Mouse (Mus musculus): ENCODE measurements around the gene Nlk. TPM values are rescaled to one million over a fixed set of nuclear protein-coding genes. Genes with fewer than 3 reads are reported as not detected.
"Not testable (repeated sequence)": the region's sequence is repeated elsewhere in the genome, so short reads cannot be mapped to it uniquely, and the experiment has no call there.

The Nlk gene
- total RNA-seq, 4 experiments from 2014 or later, result 45.2 to 62.8 (median 54.4) TPM

DNA sequence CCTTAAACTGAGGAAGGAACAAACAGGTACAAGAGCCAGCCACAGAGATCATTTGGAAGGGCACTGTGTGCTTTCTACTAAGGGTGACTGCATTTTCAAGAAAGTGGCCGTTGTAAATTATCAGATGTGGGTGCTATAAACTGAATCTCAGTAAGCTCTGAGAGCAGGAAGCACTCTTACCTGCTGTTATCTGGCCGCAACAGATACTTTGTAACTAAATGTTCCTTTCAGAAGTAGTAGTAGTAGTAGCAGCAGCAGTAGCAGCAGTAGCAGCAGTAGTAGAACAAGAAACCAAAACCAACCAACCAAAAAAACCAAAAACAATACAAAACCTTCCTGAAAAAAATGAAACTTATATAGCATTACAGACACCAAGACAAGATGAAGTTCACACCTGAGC is 101.4 kb downstream of the Nlk start:
- DNase-seq, result no peak

DNA sequence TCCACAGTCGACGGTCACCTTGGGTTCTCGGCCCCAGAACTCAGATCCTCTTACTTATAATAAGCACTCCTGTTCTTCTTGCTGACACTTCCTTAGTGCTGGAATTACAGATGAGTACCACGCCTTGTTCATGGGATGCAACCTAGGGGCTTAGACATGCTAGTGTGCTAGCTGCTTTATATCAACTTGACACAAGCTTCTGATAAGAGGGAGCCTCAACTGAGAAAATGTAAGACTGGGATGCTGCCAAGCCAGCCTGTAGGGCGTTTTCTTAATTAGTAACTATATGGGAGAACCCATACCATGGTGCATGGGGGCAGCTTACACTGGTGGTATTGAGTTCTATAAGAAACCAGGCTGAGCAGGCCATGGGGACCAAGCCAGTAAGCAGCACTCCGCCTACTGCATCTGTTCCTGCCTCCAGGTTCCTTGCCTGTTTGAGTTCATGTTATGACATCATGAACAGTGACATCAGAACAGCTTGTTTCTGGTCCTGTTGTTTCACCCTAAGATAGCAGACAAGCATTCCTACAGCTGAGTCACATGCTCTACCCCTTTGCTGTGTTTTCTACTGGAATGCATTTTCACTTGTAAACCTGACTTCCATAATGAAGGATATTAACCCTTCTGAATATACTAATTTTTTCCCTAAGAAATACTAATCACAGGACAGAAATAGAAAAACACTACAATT is 102.8 kb downstream of the Nlk start:
- DNase-seq, result no peak

DNA sequence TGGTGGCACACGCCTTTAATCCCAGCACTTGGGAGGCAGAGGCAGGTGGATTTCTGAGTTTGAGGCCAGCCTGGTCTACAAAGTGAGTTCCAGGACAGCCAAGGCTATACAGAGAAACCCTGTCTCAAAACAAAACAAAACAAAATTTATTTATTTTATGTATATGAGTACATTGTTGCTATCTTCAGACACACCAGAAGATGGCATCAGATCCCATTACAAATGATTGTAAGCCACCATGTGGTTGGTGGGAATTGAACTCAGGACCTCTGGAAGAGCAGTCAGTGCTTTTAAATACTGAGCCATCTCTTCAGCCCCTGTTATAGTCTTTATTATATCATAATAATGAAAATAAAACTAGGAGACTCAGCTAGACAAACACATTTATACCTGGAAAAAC is 109.5 kb downstream of the Nlk start:
- not testable (repeated sequence) for DNase-seq

DNA sequence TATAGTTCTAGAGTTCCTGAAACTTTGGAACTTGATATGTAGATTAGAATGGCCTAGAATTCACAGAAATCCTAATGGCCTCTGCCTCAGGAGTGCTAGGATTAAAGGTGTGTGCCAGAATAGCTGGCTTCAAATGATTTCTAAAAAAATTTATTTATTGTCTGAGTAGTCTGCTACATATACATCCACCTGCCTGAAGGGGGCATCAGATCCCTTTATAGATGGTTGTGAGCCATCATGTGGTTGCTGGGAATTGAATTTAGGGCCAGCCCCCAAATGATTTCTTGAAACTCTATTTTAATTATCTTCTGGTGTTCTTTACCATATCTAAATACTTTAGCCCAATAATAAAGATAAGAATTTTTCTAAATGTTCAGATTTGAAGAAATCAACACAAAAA is 111.1 kb downstream of the Nlk start:
- no peak for DNase-seq

DNA sequence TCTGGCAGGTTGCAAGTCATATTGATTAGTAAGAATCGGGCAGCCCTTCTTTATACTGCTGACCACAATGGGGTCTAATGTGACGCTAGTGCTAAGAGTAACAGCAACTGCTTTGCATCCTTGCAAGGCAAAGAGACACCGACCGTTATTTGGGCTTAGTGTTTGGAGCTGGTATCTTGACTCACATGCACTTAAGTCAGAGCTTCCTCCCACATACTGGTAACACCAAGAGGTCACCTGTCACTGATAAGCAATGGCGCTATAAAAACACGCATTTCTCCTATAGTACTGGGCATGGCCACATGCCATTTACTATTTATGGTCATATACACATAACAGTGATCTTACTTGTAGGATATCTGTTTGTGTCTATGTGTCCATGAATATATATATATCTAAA is 114.3 kb downstream of the Nlk start:
- DNase-seq, result no peak

DNA sequence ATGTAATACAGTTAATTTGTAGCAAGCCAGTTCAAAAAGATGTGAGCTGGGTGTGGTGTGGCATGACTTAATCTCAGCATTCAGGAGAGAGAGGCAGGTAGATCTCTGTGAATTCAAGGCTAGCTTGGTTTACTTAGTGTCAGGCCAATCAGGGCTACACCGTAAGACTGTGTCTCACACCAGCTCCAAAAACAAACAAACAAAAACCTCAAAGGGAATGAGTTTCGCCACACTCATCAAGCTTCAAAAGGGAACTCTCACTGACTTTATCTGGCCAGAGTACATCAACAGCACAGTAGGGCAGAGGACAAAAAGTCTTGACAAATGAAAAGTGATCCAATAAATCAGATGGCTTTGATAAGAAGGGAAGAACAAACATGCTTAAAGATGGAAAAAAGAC is 122.2 kb downstream of the Nlk start:
- no peak for DNase-seq

DNA sequence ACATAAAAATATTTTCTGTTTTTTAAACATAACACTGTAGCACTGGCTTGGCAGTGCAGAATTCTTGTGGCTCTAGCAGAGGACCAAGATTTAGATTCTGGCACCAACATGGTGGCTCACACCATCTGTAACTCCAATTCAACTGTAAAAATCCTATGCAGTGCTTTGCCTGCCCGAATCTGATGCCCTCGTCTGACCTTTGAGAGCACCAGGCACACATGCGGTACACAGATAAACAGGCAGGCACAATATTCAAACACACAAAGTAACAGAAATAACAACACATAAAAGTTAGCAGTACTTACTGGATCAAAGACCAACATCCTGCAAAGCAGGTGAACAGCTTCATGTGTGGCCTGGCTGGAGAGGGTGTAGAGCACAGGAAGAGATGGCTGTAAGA is 122.6 kb downstream of the Nlk start:
- no peak for DNase-seq

DNA sequence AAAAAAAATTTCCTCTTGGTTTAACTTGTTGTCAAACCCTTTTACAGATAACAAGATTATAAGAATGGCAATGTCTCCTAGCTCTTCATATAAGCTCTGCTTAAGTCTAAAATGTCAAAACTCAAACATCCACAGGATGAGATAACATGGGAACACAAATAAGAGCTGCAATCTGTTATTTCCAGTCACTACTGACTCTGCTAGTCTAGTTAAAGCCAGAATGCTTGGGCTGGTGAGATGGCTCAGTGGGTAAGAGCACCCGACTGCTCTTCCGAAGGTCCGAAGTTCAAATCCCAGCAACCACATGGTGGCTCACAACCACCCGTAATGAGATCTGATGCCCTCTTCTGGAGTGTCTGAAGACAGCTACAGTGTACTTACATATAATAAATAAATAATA is 123.1 kb downstream of the Nlk start:
- DNase-seq, result not testable (repeated sequence)

DNA sequence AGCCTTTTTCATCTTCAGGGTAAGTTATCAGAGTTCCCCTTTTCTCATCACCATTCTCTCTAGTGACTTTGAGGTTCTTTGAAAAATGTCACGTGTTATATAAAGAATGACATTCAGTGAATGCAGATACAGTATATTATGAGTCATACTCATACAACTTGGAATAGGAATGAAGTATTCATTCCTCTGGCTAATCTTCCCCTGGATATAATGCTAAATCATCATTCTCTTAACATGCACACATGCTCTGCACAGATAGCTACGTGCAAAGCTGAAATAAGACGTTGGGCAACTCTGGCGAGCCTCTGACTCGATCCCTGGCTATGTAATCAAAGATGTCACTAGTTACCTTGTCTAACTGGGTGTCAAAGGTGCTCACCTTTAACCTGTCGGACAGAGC is 125.3 kb downstream of the Nlk start:
- no peak for DNase-seq

DNA sequence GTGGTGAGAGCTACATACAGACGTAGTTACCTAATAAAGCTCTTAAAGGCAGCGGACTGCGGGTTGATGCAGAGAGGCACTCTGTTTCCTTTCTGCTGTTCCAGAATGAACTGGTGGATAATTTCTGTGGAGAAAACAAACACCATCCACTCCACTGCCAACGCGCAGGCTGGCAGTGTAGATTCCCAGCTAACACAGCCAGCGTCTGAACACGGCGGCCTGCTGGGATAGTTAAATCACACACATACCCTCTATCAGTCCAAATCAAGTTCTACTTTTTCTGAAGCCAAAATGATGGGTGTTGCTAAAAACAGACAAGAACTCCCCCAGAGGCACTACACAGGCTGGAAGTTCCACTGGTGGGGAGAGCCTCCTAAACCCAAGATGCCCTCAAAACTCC is 125.7 kb downstream of the Nlk start:
- no peak for DNase-seq

DNA sequence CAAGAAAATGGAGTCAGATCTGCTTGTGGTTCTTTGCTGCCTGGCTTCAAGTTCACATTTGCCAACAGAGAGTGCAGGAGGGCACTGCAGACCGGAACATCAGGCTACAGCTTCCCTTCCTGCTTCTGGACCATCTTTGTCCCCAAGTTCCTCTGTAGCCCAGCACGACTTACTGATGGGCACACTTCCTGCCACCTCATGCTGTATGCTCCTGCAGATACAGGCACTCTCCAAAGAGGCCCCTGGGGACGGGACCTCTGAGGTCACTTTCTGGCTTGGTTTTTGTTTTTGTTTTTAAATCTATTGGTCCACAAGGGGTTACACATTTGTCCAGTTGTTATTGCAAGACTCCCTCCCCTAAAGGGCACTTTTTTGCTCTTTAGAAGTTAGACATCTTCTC is 127.4 kb downstream of the Nlk start:
- no peak for DNase-seq

DNA sequence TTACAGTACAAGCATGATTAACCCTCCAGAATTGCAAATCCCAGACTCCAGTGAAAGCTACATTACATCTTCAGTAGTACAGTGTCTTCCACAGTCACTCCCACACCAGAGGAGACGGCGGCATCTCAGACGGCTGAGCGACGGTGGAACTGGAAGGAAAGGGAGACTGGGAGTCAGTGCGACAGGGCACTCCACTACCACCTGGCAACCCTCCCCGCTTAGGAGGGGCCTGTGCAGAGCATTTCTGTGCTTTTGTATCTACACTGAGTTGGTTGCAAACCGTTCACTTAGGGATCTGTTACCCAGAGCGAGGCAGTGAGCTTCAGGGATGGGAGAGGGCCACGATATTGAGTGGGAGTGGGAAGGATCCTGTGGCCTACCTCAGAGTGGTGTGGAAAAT is 128.3 kb downstream of the Nlk start:
- DNase-seq, result no peak

DNA sequence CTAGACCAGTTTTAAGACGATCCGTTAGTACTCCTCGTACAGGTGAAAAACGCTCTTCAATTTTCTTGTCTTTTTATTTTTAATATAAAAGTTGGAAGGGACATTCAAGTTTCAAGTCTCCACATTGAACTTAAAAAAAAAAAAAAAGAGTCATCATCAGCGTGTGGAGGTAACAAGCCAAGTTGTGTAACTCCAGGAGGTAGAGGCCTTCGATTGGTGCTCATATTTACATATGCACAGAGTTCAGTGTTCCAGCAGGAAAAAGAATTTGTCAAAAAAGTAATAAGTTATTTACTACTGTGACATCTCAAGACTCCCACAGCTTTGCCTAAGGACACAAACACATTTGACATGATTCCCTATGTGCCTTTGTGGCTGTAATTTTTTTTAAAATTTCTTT is 129.6 kb downstream of the Nlk start:
- DNase-seq, result no peak

DNA sequence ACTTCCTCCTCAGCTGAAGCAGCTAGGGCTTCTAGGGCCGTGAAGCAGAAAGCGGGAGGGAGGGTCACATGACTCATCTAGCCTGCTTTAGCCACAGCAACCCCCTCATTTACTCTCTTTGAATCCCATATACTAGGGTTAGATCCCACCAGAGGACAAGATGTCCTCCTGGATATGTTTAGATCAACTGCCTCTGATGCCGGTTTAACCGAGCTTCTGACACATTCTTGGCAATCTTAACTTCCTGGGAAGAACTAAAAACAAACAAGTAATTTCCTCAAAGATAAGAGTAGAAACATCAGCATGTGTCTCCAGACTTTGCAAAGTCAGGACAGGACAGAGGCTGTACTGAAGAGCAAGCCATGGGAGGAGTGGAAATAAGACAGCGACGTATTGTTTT is 130.4 kb downstream of the Nlk start:
- DNase-seq, result no peak

DNA sequence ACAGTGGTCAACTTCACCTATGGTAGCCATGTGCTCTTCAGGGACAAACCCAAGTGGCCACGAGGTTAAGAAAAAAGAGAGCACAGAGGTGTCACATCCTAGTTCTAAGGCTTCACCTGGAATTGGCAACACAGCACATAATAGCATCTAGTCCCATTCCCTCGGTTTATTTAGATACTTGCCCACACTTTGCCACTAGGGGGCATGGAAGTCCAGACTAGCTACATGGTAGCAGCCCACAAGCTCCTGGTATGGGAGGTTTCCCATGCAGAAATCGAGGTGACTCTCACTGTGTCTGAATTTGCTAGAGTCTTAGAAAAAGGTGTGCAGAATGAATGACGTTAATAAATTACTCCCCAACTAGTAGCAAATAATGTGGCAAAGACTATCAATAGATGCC is 136.7 kb downstream of the Nlk start:
- peak; percentile 60 for DNase-seq

DNA sequence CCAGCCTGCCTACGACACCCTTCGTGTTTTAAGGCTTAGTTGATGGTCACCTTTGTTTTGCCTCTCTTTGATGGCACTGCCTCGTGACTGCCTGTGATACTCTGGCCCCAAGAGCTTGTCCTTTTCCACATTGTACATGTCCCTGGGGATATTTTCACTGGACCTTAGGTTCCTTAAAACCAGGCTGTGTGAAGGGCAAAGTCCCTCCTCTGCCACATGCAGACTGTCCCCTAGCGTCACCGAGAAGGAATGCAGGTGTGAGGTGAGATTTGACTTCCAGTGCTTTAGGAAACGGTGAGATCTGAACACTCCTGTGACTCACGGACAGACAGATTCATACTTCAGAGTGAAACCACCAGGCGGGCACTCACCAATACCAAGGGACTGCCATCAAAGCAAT is 139.9 kb downstream of the Nlk start:
- no peak for DNase-seq

DNA sequence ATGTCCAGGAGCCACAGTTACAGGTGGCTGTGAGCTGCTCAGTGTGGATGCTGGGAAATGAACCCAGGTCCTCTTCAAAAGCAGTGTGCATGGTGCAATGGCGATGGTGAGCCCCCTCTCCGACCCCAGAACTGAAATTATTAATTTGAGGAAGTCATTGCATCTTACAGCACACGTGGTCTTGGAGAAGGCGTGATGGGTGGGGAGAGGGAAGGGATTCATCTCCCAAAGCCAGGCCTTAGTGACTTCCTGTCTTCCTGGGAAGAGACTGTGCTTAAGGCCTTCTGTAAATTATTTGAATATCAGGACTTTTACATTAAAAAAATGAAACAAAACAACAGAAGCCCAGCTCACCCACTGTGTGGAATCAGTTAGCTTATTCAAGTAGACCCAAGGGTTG is 141.1 kb downstream of the Nlk start:
- no peak for DNase-seq

DNA sequence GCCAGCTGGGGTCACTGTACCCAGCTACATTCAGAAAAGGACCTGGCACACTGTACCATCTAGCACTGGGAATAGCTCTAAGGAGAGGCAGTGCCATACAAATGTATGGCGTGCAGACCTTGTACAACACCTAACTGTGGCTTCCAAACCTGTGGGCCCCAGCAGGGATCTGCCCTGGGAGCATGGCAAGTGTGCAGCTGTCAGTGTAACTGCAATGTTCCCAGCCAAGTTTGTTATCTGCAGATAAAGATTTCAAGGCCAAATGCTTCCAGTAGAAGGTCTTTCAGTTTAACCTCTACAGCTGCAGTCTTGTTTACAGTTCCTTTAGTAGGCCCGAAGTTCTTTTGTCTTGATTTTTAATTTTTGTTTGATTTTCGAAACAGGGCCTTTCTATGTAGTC is 141.6 kb downstream of the Nlk start:
- peak; percentile 55 for DNase-seq

DNA sequence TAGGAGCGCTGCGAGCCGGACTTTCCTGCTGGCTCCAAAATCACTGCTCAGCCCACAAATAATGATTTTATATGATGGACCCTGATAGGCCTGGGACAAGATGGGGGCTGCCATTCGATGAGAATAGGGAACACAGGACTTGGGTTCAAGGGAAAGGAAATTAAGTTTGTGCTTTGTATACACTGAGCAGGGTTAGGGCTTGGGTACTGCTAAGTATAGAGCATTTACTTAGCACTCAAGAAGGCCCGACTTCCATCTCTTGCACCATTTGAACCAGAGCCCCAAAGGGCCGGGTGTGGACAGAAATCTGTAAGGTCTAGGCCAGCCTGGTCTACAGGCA is 146.1 kb downstream of the Nlk start:
- no peak for DNase-seq

DNA sequence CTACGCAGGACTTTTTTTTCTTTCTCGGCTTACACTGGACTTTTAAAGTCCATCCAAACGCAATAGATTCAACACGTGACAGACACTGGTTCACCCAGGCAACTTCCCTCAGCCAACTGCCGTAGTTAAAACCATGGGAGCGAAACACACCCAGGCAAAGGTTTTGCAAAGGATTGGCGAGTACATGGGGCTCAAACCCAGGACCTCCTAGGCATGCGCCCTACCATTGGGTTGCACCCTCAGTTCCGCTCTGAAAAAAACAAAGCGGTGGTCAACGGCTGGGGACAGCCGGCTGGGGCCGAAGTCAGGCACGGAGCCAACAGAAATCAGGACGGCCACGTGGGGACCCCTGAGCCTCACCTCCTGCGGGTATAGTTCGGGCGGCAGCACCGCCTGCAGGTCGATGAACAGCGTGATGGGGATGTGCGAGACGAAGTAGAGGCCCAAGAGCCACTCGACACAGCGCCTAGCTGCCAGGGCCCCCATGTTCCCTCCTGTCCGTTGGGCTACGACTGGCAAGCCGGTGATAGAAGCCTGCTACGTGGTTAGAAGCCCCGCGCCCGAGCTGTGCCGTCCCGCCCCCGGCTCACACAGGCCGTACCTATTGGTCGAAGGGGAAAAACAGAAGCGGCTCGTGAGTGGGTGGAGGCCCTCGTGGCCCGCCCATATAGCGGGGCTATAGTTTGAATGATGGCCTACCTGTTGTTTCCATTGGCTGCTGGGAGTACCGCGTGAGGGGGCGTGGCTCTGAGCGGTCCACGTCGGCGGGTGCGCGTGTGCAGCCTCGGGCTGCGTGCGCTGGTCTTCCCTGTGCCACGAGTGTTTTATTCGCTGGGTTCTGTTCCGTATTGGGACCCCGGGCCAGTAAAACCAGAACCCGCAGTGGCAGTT is 146.8 kb downstream of the Nlk start, which contains the start of gene Tmem97:
TSS of gene Tmem97 (minus strand) at position 610 of the 891 bp plus-strand sequence.
- peak; percentile 97 for DNase-seq

DNA sequence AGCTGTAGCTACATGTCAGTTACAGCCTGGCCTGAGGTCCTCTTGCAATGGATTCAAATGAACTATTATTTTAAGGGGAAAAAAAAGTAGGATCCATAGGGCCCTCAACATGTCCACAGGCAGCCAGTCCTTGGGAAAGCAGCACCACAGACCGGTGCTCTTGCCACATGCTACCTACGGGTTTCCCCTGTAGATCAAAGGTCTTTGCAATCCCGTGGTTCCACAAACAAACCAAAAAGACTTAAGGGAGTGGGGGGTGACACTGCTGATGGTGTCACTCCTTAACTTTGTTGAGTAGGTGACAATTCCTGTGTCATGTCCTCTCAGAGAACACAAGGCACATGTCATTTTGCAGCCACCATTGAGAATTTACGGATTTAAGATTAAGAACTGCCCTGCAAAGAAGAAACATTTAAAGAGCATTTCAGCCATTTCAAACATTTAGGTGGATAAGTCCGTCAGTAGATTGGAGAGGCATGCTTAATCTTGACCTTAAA is 147.6 kb downstream of the Nlk start:
- DNase-seq, result no peak

DNA sequence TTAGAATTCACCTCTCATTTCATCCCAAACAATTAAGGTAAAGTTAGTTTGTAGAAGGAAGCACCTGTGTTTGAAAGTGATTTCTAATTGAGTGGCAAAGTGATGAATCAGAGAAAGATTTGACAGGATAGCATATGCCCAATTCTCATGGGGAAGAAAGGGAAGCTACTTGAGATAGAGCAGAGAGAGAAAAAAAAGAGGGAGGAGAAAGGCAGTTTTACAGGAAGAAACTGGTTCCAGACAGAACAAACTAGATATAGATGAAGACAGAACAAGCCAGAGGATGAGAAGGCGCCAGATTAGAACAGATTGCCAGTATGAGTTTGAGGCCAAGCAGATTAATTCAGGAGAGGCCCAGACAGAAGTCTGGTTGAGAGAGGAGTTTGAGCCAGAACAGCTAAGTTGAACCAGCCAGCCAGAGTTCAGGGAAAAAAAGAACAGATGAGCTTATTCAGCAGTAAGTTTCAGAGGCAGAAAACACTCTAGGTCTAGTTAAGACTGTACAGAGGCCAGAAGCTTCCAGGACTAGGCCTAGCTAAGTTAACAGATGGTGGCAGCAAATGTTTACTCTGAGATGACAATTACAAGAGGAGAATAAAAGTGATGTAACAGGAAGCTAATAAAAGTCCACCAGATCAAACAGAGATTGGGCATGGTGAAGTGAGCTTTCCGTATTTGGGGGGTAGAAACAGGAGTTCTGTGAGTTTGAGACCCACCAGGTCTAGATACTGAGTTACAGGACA is 149.3 kb downstream of the Nlk start:
- no peak for DNase-seq

DNA sequence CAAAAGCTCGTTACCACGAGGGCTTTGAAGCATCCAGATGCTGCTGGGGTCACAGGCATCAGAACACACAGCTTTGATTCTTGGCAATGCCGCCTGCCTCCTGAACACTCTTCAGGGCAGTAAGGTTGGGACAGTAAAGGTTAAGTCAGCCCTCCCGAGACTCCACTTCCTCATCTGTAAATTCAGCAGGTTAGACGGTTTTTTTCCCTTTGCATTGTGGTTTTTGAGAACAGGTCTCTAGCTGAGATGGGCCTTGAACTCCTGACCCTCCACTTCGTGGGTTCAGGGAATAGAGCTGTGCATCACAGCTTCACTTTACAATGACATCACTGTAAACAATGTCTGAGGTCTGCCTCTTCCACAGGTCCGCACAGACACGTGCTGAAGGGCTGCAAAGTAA is 152.0 kb downstream of the Nlk start:
- DNase-seq, result no peak
